Mouse (Mus musculus) lung, embryonic 14.5 days (tissue): ENCODE results near the gene Smyd2. TPM values are rescaled to one million over a fixed set of nuclear protein-coding genes. Genes with fewer than 3 reads are reported as not detected.
A peak's percentile ranks its signal among the peaks of the same experiment; 100 is the strongest.

Experiments
- ATAC-seq: fragments of 200-750 bp; cut with Nextera tagmentation; 2 replicates; pipeline ENCODE4 v1.8.0; 2017; ENCODE audit warnings: mild to moderate bottlenecking, moderate TSS enrichment, moderate library complexity; ENCODE audit not compliant: insufficient read depth
- DNase-seq: peaks from one replicate; pipeline ENCODE4 v3.0.0-alpha.2; 2015
- H3K27ac ChIP-seq: fragments of 300-500 bp; sonication (generic); 2 replicates; pipeline ENCODE4 v1.5.1; 2014; ENCODE audit warnings: low read depth, mild to moderate bottlenecking, moderate library complexity
- H3K27me3 ChIP-seq: fragments of 300-500 bp; sonication (generic); 2 replicates; pipeline ENCODE4 v1.6.1; 2014; ENCODE audit warnings: low read length, control low read depth; ENCODE audit not compliant: insufficient read depth
- H3K36me3 ChIP-seq: fragments of 300-500 bp; sonication (generic); 2 replicates; pipeline ENCODE4 v1.6.1; 2014; ENCODE audit warnings: control low read depth; ENCODE audit not compliant: insufficient read depth
- H3K4me1 ChIP-seq: fragments of 300-500 bp; sonication (generic); 2 replicates; pipeline ENCODE4 v1.6.1; 2014; ENCODE audit warnings: antibody characterized with exemption, control low read depth; ENCODE audit not compliant: insufficient read depth
- H3K4me2 ChIP-seq: fragments of 300-500 bp; sonication (generic); 2 replicates; pipeline ENCODE4 v1.6.1; 2014; ENCODE audit warnings: mild to moderate bottlenecking
- H3K4me3 ChIP-seq: fragments of 300-500 bp; sonication (generic); 2 replicates; pipeline ENCODE4 v1.5.1; 2014; ENCODE audit warnings: low read depth, low read length
- H3K9ac ChIP-seq: fragments of 300-500 bp; sonication (generic); 2 replicates; pipeline ENCODE4 v1.6.1; 2014
- H3K9me3 ChIP-seq: fragments of 300-500 bp; sonication (generic); 2 replicates; pipeline ENCODE4 v1.6.1; 2016; ENCODE audit warnings: low read depth, low read length, control low read depth
- CTCF ChIP-seq: IDR thresholded peaks from 2 replicates; pipeline ENCODE4 v1.5.1; 2016; ENCODE audit warnings: antibody characterized with exemption, low read depth
- WGBS: fragments of 180-500 bp; shearing (Covaris S2); extraction: QIAGEN DNeasy Blood & Tissue Kit; methylation state at CpG from one replicate; pipeline ENCODE4 v1.1.7; 2014; 5-methylcytosine and 5-hydroxymethylcytosine counted together
- polyA plus RNA-seq: library from polyadenylated mRNA; unstranded; fragments of >200 nt; fragmentation: Nextera tagmentation; extraction: Ambion mirVana; gene quantifications from 2 replicates; pipeline ENCODE4 v1.2.1, GENCODE M21; 2014

Gene Smyd2
- polyA plus RNA-seq, 1 experiment from 2014 or later = 115 TPM

DNA sequence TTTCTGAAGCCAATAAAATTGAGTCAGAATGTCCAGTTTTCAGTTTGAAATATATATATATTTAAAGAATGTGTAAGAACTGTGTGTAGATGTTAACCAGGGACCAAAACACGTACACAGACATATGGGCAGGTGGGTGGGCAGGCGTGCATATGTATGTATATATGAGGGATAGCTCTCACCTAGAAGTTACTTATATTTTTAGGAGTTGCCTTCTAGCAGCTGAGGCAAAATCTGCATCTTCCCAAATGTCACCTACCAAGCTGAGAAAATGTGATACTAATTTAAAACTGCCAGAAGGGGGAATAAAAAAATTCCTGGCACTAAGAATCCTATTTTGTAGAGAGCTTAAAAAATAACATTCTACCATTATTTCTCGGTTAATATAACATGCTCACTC, 2.4 kb downstream of the Smyd2 start:
- ATAC-seq (no peak), DNase-seq (no peak)
- no peak overlapping the region for H3K9ac ChIP-seq
- no peaks in the 10 kb centered on the region for H3K9me3 ChIP-seq
- no peaks in the 10 kb centered on the region for H3K36me3 ChIP-seq
- H3K27me3 ChIP-seq = no peaks in the 10 kb centered on the region
- H3K4me3 ChIP-seq = no peak overlapping the region
- H3K4me1 ChIP-seq = peaks cover 7% of the 10 kb centered on the region; the same call in 1 of the 2 replicates
- no peak overlapping the region for H3K27ac ChIP-seq
- TF ChIP-seq CTCF = no peak
- H3K4me2 ChIP-seq = no peak overlapping the region
- WGBS = 86% methylated on average over 3 of the region's 3 CpGs

DNA sequence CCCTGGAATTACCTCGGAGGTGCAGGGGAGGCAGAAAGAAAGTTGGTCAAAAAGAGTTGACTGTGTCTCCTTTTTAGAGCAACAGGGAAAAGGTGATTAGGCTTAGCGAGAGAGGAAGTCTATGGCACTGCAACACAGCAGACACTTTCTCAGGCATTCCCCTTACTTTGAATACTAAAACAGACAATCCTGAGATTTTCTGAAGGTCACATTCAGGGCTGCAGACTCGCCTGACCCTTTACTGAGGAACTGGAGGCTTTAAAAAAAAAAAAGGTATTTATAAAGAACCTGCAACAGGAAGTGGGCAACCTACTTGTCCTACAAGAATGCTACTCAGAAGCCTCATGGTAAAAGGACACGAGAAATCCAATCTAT, 5.0 kb downstream of the Smyd2 start:
- TF ChIP-seq CTCF = no peak
- Histone ChIP-seq H3K9ac (no peak overlapping the region), H3K27ac (no peak overlapping the region), H3K4me2 (no peak overlapping the region), H3K4me3 (no peak overlapping the region), H3K4me1 (peaks cover 12% of the 10 kb centered on the region), H3K27me3 (no peaks in the 10 kb centered on the region), H3K9me3 (no peaks in the 10 kb centered on the region), H3K36me3 (peaks cover 8% of the 10 kb centered on the region; the same call in 1 of the 2 replicates)
- ATAC-seq (no peak), DNase-seq (no peak)
- WGBS = 51% methylated on average over 4 of the region's 4 CpGs

DNA sequence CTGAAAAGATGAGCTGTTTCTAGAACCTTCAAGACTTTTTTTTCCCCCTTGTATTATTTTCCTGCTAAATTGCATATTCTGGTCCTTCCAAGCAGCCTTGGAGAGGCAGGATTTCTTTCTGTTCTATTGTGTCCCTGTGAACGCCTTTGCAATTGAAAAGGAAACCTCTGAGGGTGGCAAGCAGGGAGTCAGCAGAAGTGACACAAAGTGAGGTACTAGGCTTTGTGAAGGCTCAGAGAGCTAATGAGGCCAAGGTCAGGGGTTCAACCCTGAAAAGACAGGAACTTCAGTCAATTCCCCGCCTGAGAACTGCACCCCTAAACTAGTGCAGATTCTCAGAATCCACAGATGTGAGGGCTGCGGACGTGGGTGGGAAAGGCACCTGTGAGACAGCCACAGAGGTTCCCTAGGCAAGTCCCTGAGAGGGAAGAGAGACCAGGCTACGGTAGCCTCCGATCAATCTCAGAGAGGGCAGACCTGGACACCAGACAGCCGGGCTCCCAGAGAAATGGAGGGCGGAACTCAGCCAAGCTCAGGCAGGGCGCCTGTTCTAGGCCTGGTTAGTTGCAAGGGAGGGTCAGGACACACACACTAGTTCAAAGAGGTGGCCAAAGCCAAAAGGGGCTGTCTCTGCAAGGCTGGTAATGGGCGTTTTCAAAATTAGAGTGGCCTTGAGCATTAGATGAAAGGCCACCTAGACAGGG, 5.6 kb downstream of the Smyd2 start:
- Histone ChIP-seq H3K9me3 (no peaks in the 10 kb centered on the region), H3K9ac (no peak overlapping the region), H3K27me3 (no peaks in the 10 kb centered on the region), H3K4me2 (no peak overlapping the region), H3K36me3 (peaks cover 8% of the 10 kb centered on the region; the same call in 1 of the 2 replicates), H3K4me3 (no peak overlapping the region), H3K4me1 (peaks cover 15% of the 10 kb centered on the region), H3K27ac (no peak overlapping the region; the same call in 1 of the 2 replicates)
- 71% methylated on average over 10 of the region's 10 CpGs for WGBS
- ATAC-seq = no peak
- DNase-seq = no peak
- TF ChIP-seq CTCF = no peak

DNA sequence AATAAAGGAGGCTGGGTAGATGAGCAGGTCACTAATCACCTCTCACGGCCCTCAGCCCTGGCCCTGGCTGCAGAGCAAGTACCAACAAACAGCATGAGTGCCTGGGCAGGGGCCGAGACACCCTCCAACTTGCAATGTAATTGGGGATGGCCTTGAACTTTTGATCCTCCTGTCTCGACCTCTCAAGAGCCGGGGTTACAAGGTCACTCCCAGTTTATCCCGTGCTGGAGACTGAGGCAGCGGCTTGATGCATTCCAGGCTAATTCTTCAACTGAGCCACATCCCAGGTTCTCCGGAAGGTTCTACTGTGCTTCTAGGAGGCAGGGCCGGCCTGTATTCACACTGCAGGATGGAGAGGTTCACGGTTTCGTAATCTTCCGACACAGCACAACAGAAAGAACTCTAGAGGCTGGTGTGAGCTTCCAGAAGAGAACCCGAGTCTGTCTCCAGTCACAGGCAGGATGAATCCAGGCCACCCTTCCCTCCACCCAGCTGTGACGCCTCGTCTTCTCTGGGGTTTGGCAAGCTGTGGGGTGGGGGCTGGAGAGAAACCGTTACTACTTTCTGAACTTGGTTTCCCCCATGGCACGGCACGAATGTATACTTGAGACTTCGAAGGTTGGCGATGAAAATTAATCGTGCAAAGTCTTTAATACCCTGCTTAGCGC, 8.9 kb downstream of the Smyd2 start:
- no peak for ATAC-seq
- no peak overlapping the region for H3K4me2 ChIP-seq
- H3K9me3 ChIP-seq = no peaks in the 10 kb centered on the region
- peak; percentile 28 for DNase-seq
- no peak for TF ChIP-seq CTCF
- H3K27ac ChIP-seq = no peak overlapping the region
- H3K4me1 ChIP-seq = peaks cover 27% of the 10 kb centered on the region
- no peaks in the 10 kb centered on the region for H3K27me3 ChIP-seq
- H3K9ac ChIP-seq = no peak overlapping the region
- peaks cover 21% of the 10 kb centered on the region for H3K36me3 ChIP-seq
- WGBS = 76% methylated on average over 21 of the region's 21 CpGs
- no peak overlapping the region for H3K4me3 ChIP-seq

DNA sequence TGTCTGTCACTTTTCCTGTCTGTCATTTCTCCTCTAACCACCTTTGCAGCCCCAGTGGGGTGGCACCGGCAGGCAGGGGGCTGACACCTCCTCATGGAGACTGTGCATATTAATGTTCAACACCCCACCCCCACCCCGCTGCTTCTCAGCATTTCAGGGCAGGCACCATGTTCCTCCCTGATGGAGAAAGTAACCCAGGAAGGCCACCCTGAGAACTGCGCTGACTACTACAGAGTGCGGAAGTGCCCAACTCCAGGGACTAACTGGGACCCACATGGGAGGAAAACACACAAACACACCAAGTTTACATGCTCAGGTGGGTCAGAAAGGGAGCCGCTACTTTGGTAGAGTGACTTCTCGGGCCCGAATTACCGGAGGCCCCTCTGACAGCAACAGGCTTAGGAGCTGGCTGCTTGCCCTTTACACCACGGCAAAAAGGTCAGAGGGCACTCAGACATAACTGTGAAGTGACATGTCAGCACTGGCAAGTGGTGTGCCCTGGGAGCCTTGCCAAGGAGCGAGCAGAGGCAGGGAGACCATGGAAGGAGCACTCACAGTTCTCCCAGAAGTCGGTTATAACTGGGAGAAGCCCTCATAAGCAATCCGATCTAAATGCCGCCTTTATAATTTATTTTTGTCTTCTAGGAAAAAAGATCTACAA, 11.3 kb downstream of the Smyd2 start:
- WGBS = 30% methylated on average over 13 of the region's 13 CpGs
- Histone ChIP-seq H3K27ac (peak overlapping the region; percentile 51), H3K4me3 (no peak overlapping the region), H3K4me1 (peaks cover 27% of the 10 kb centered on the region), H3K4me2 (peak overlapping the region; percentile 50), H3K27me3 (no peaks in the 10 kb centered on the region), H3K9me3 (no peaks in the 10 kb centered on the region), H3K9ac (no peak overlapping the region; the same call in 1 of the 2 replicates), H3K36me3 (peaks cover 24% of the 10 kb centered on the region)
- ATAC-seq = peak; percentile 79
- peak; percentile 95 for DNase-seq
- no peak for TF ChIP-seq CTCF

DNA sequence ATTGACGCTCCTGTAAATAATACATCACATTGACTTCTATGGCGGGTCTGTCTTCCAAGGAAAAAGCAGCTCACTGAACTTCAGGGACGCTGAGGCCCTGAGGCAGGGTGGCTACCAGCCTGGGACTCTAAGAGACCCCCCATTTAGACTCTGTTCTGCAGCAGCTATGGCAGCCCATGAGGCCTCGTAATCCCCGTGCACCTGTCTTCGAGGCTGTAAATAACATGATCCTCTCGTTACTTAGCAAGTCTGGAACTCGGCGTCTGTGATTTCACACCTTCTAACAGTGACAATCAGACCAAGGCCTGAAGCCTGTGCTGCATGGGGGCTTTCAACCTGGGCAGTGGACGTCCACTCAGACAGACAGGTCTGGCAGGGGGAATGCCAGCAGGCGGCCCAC, 19.0 kb downstream of the Smyd2 start:
- Histone ChIP-seq H3K27ac (no peak overlapping the region), H3K4me3 (no peak overlapping the region), H3K27me3 (no peaks in the 10 kb centered on the region), H3K9me3 (no peaks in the 10 kb centered on the region), H3K36me3 (peaks cover 24% of the 10 kb centered on the region), H3K9ac (no peak overlapping the region), H3K4me2 (no peak overlapping the region), H3K4me1 (no peaks in the 10 kb centered on the region)
- 76% methylated on average over 11 of the region's 11 CpGs for WGBS
- ATAC-seq (no peak), DNase-seq (no peak)
- TF ChIP-seq CTCF = no peak

DNA sequence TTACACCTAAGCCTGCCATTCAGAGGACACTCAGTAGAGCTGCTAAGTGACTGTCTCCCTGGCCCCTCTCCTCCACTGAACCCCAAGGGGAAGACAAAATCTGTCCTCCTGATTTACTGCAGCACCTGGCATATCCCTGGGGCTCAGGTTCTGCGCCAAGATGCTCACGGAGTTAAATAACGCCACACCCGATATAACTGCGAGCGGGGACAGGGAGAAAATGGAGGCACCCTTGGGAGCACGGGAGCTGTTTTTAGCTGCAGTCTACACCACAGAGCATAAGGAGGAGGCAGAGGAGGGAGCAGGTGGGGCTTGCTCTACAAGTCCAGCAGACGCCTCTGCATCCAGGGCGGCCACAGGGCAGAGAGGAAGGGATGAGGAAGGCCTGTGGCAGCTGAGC, 19.8 kb downstream of the Smyd2 start:
- Histone ChIP-seq H3K4me1 (no peaks in the 10 kb centered on the region), H3K27ac (no peak overlapping the region), H3K9me3 (no peaks in the 10 kb centered on the region), H3K4me2 (no peak overlapping the region), H3K27me3 (no peaks in the 10 kb centered on the region), H3K9ac (no peak overlapping the region), H3K4me3 (no peak overlapping the region), H3K36me3 (peaks cover 23% of the 10 kb centered on the region; the same call in 1 of the 2 replicates)
- 91% methylated on average over 9 of the region's 9 CpGs for WGBS
- DNase-seq (no peak), ATAC-seq (no peak)
- no peak for TF ChIP-seq CTCF
